Mouse (Mus musculus): ENCODE measurements around the gene Brms1. TPM values are rescaled to one million over a fixed set of nuclear protein-coding genes. Genes with fewer than 3 reads are reported as not detected.
"Not testable (repeated sequence)": the region's sequence is repeated elsewhere in the genome, so short reads cannot be mapped to it uniquely, and the experiment has no call there.

Gene Brms1
- 36.3 and 40.4 TPM in 2 replicates for polyA plus RNA-seq (2012; rRNA removed)

DNA sequence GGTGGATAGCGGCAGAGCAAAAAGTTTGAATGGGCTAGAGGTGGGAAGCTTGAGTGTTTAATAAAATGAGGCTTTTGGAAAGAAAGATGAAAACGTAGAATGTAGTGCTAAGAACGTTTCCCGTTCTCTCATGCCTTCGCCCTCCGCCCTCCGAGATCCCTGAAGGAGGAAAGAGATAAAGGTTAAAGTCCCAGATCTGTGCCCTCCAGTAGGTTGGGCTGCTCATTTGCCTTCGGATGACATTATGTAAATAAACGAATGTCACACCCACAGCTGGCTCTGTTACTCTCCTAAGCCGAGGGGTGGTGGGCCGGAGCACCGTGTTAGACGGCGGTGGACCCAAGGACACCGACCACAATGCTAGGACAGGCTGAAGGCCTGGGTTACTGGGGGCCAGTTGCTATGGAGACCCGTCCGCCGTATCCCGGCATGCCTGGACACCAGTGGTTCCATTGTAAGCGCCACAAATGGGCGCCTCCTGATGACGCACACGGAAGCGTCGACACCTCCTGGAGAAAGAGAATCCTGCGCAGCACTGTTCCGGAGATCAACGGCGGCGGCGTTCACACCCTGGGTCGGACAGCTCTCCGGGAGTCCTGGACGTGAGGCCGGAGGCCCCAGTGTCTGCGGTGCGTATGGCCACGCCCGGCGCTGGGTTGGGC, at the start of gene Brms1:
Gene Brms1, plus strand, starts transcription at position 493 of the 662 bp plus-strand sequence.
- Histone ChIP-seq H3K4me3 (replicated peaks; ENCODE audit: extremely low read depth, low read depth, low read length) (peak within 1 kb of the TSS; percentile 91), H3K4me1 (ENCODE audit: control insufficient read depth, insufficient read depth, low read length) (peaks cover 13% of the 10 kb centered on the region)
- peak; percentile 89 for DNase-seq
- no peak for TF ChIP-seq CTCF (IDR thresholded peaks at IDR 0.05; ENCODE audit: insufficient read depth, low read length)
- TF ChIP-seq POLR2A (IDR thresholded peaks at IDR 0.05; ENCODE audit: borderline replicate concordance, extremely low read depth, low read depth, low read length) = peak; percentile 82; the same call in 1 of the 2 replicates
- 2% methylated on average over 40 of the region's 40 CpGs for WGBS

DNA sequence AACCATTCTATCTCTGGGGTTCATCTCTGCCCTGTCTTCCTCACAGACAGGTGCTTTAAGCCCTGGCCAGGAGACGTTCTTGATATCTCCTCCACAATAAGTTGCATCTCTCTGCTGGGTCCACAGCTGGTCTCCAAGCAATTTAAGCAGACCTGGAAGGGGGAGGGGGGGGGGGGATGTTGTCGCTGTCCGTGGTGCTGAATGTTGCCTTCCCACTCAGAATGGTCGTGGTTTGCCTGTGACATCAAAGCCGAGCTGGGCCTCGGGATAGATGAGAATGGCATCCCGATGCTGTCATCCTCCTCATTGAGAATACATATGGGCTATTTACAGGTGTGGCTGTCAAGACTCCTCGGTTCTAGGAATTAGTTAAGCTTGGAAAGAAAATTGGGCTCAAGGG, 48.8 kb upstream of the Brms1 start:
- Histone ChIP-seq H3K4me1 (ENCODE audit: control insufficient read depth, insufficient read depth, low read length) (no peaks in the 10 kb centered on the region), H3K4me3 (replicated peaks; ENCODE audit: extremely low read depth, low read depth, low read length) (no peak overlapping the region)
- TF ChIP-seq POLR2A (IDR thresholded peaks at IDR 0.05; ENCODE audit: borderline replicate concordance, extremely low read depth, low read depth, low read length) (no peak), CTCF (IDR thresholded peaks at IDR 0.05; ENCODE audit: insufficient read depth, low read length) (no peak)
- no peak for DNase-seq
- 15% methylated on average over 8 of the region's 8 CpGs for WGBS

DNA sequence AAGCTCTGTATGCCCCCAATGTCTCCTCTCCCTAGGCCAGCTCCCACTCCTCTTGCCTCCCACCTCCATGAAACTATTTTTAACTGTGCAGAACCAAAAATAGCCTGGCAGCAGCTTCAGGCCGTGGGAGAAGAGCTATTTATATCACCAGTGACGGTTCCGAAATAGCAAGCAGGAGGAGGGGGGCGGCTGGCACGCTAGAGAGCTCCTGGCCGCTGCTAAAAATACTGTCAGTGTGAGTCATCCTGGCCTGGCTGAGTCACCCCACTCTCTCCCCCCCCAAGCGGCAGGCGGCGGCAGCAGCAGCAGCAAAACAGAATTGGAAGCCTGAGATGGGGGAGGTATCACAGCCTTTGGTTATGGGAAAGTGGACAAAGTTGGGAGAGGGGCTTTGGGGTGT, 48.2 kb upstream of the Brms1 start:
- H3K4me3 ChIP-seq (replicated peaks; ENCODE audit: extremely low read depth, low read depth, low read length) = no peak overlapping the region
- TF ChIP-seq POLR2A (IDR thresholded peaks at IDR 0.05; ENCODE audit: borderline replicate concordance, extremely low read depth, low read depth, low read length) (no peak), CTCF (IDR thresholded peaks at IDR 0.05; ENCODE audit: insufficient read depth, low read length) (no peak)
- 1% methylated on average over 9 of the region's 9 CpGs for WGBS
- DNase-seq = no peak
- no peaks in the 10 kb centered on the region for H3K4me1 ChIP-seq (ENCODE audit: control insufficient read depth, insufficient read depth, low read length)

DNA sequence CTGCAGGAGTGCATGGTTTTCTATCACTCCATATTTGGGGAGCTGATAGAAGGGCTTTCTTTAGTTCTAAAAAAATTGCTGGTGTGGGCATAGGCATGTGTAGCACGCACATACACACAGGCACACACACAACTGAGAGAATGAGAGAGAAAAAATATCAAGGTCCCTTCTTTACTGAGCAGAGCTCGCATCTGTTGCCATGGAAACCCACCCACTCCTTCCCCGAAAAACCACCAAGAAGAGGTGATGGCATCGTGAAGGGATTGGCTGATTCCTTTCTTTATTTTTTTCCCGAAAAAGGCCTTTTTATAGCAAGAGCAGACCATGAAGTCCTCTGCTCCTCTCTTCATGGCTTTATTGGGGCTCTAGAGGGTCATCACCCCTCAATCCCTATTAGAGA, 47.1 kb upstream of the Brms1 start:
- no peak for DNase-seq
- WGBS = 56% methylated on average over 5 of the region's 5 CpGs
- Histone ChIP-seq H3K4me3 (replicated peaks; ENCODE audit: extremely low read depth, low read depth, low read length) (no peak overlapping the region), H3K4me1 (ENCODE audit: control insufficient read depth, insufficient read depth, low read length) (no peaks in the 10 kb centered on the region)
- no peak for TF ChIP-seq CTCF (IDR thresholded peaks at IDR 0.05; ENCODE audit: insufficient read depth, low read length)
- TF ChIP-seq POLR2A (IDR thresholded peaks at IDR 0.05; ENCODE audit: borderline replicate concordance, extremely low read depth, low read depth, low read length) = no peak

DNA sequence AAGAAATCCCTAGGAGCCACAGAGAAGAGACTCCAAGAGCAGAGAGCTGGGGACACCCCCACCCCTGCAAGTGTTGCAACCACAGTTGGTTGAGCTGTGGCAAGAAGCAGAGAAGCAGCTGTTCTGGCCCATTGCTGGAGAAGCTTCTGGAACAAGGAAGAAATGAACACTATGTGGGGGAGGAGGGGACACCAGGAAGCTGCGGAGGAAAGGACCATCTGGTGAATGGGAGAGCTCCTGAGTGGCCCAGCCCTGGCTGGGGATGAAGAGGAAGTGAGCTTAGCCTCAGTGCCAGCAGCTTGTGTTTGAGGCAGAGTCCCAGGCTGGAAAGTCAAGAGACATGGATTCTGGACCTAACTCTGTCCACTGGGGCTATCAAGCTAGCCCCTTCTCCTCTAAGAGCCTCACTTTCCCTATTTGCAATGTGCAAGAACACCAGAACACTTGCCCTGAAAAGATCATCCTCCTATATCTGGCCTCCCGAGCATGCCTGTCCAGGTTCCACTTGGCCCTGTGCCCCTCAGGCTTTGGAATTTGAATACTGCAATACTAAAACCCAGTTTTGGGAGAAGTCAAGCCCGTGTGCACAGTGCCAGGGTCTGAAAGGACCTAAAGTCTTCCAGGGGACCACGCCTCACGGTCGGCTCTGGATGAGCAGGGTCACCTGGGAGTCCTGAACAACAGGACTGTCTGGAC, 41.6 kb upstream of the Brms1 start:
- TF ChIP-seq POLR2A (IDR thresholded peaks at IDR 0.05; ENCODE audit: borderline replicate concordance, extremely low read depth, low read depth, low read length) (no peak), CTCF (IDR thresholded peaks at IDR 0.05; ENCODE audit: insufficient read depth, low read length) (no peak)
- no peak for DNase-seq
- H3K4me3 ChIP-seq (replicated peaks; ENCODE audit: extremely low read depth, low read depth, low read length) = no peak overlapping the region
- WGBS = 49% methylated on average over 6 of the region's 6 CpGs
- H3K4me1 ChIP-seq (ENCODE audit: control insufficient read depth, insufficient read depth, low read length) = no peaks in the 10 kb centered on the region

DNA sequence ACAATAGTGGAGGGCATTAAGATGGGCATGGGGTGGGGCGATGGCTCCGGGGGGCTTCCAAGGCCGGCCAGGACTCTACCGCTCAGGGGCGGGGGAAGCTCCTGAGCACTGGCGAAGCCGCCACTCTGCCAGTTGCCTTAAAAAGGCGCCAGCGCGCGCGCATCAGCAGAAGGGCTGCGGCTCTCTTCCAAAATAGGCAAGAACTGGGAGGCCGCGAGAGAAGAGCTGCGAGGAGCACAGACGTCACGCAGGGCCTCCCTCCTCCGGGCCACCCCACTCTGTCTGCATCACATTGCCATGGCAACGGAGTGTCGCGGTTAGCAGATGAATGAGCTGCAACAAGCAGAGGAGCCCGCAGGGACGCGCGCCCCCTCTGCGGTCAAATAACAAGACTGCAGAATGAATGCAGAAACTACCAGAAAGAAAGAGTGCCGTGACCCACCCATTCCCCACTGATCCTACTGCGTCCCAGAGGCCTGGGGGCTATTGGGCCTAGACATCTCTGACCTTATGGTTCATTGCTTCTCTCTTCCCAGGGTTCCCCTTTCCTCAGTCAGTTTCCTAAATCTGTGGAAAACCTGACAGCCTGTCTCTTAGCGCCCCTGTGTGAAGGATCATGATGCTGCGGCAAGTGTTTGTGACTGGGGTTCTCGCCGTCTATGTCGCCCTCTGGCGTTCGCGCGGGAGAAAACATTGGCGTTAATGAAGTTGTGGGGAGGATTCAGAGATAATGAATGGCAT, 39.3 kb upstream of the Brms1 start:
- TF ChIP-seq POLR2A (IDR thresholded peaks at IDR 0.05; ENCODE audit: borderline replicate concordance, extremely low read depth, low read depth, low read length) (no peak), CTCF (IDR thresholded peaks at IDR 0.05; ENCODE audit: insufficient read depth, low read length) (peak; percentile 87)
- WGBS = 1% methylated on average over 39 of the region's 39 CpGs
- Histone ChIP-seq H3K4me3 (replicated peaks; ENCODE audit: extremely low read depth, low read depth, low read length) (no peak overlapping the region), H3K4me1 (ENCODE audit: control insufficient read depth, insufficient read depth, low read length) (no peaks in the 10 kb centered on the region)
- peak; percentile 65 for DNase-seq

DNA sequence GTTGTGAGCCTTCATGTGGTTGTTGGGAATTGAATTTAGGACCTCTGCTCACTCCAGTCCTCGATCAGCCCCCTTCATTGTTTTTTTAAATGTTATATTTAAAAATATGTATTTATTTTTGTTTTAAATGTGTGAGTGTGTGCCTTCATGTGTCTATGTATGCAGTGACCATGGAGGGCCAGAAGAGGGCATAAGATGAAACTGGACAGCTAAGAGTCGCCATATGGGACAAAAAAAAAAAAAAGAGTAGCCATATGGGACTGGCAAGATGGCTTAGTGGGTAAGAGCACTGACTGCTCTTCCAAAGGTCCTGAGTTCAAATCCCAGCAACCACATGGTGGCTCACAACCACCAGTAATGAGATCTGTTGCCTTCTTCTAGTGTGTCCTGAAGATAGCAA, 37.5 kb upstream of the Brms1 start:
- 43% methylated on average over 2 of the region's 2 CpGs for WGBS
- H3K4me3 ChIP-seq (replicated peaks; ENCODE audit: extremely low read depth, low read depth, low read length); H3K4me1 ChIP-seq (ENCODE audit: control insufficient read depth, insufficient read depth, low read length); DNase-seq: not testable (repeated sequence)

DNA sequence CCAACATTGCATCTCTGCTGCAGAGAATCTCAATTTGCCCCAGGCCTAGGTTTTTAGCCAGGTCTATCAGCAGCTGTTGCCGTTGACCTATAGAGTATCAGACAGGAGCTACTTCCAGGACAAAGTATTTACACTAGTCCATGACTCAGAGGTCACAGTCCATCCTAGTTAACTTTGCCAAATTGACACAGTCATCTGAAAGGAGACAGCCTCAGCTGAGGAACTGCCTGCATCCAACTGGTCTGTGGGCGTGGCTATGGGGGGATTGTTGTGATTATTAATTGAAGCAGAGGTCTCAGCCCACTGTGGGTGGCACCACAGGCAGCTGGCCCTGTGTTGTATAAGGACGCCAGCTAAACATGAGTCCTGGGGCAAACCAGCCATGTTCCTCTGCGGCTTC, 36.2 kb upstream of the Brms1 start:
- DNase-seq = no peak
- TF ChIP-seq POLR2A (IDR thresholded peaks at IDR 0.05; ENCODE audit: borderline replicate concordance, extremely low read depth, low read depth, low read length) (no peak), CTCF (IDR thresholded peaks at IDR 0.05; ENCODE audit: insufficient read depth, low read length) (no peak)
- H3K4me1 ChIP-seq (ENCODE audit: control insufficient read depth, insufficient read depth, low read length) = no peaks in the 10 kb centered on the region
- no peak overlapping the region for H3K4me3 ChIP-seq (replicated peaks; ENCODE audit: extremely low read depth, low read depth, low read length)
- WGBS = 55% methylated on average over 4 of the region's 4 CpGs

DNA sequence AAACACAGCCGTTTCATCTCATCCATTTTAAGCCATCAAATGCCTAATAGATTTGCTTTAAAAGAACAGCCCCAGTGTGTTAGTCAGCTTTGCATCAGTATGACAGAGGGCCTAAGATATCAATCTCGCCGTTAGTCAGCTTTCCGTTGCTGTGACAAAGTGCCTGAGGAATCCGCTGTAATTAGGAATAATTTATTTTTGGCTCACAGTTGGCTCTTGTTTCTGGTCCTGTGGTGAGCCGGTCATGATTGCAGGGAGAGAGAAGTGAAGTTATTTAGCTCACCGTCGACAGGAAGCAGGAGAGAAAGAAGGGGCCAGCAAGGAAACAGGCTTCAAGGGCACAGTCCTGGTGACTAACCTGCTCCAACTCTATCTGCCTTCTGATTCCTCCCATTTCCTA, 28.0 kb upstream of the Brms1 start:
- WGBS = 50% methylated on average over 8 of the region's 8 CpGs
- Histone ChIP-seq H3K4me1 (ENCODE audit: control insufficient read depth, insufficient read depth, low read length) (peaks cover 4% of the 10 kb centered on the region; the same call in 1 of the 2 replicates), H3K4me3 (replicated peaks; ENCODE audit: extremely low read depth, low read depth, low read length) (no peak overlapping the region)
- DNase-seq = no peak
- TF ChIP-seq CTCF (IDR thresholded peaks at IDR 0.05; ENCODE audit: insufficient read depth, low read length) = no peak
- no peak for TF ChIP-seq POLR2A (IDR thresholded peaks at IDR 0.05; ENCODE audit: borderline replicate concordance, extremely low read depth, low read depth, low read length)
